Mouse (Mus musculus) forebrain, embryonic 11.5 days (tissue): ENCODE results near the gene Gm44502. TPM values are rescaled to one million over a fixed set of nuclear protein-coding genes. Genes with fewer than 3 reads are reported as not detected.

Experiments
- ATAC-seq: fragments of 200-750 bp; cut with Nextera tagmentation; replicated peaks from 2 replicates; pipeline ENCODE4 v1.8.0; 2017; ENCODE audit warnings: moderate TSS enrichment; ENCODE audit not compliant: low FRiP score
- DNase-seq: peaks from one replicate; pipeline ENCODE4 v3.0.0-alpha.2; 2017; ENCODE audit warnings: low spot score
- H3K27ac ChIP-seq: fragments of 300-500 bp; sonication (generic); 2 replicates; pipeline ENCODE4 v1.5.1; 2014; ENCODE audit warnings: low read depth, low read length
- H3K27me3 ChIP-seq: fragments of 300-500 bp; sonication (generic); 2 replicates; pipeline ENCODE4 v1.6.1; 2014; ENCODE audit warnings: mild to moderate bottlenecking, low read length, mixed read lengths; ENCODE audit not compliant: control insufficient read depth, insufficient read depth
- H3K36me3 ChIP-seq: fragments of 300-500 bp; sonication (generic); 2 replicates; pipeline ENCODE4 v1.6.1; 2014; ENCODE audit warnings: mild to moderate bottlenecking, low read length, moderate library complexity, mixed read lengths; ENCODE audit not compliant: control insufficient read depth, insufficient read depth
- H3K4me1 ChIP-seq: fragments of 300-500 bp; sonication (generic); replicated peaks from 2 replicates; pipeline ENCODE4 v1.6.1; 2014; ENCODE audit warnings: low read length, mixed read lengths; ENCODE audit not compliant: control insufficient read depth, insufficient read depth
- H3K4me2 ChIP-seq: fragments of 300-500 bp; sonication (generic); 2 replicates; pipeline ENCODE4 v1.6.1; 2014; ENCODE audit warnings: low read depth, mild to moderate bottlenecking, low read length, moderate library complexity, mixed read lengths; ENCODE audit not compliant: severe bottlenecking
- H3K4me3 ChIP-seq: fragments of 300-500 bp; sonication (generic); 2 replicates; pipeline ENCODE4 v1.5.1; 2014; ENCODE audit warnings: low read depth, low read length
- H3K9ac ChIP-seq: fragments of 300-500 bp; sonication (generic); 2 replicates; pipeline ENCODE4 v1.6.1; 2014; ENCODE audit warnings: low read length
- H3K9me3 ChIP-seq: fragments of 300-500 bp; sonication (generic); 2 replicates; pipeline ENCODE4 v1.6.1; 2016; ENCODE audit warnings: low read length, mixed read lengths; ENCODE audit not compliant: control insufficient read depth
- WGBS: fragments of 180-500 bp; shearing (Covaris S2); extraction: QIAGEN DNeasy Blood & Tissue Kit; methylation state at CpG from one replicate; pipeline ENCODE4 v1.1.7; 2014; 5-methylcytosine and 5-hydroxymethylcytosine counted together
- polyA plus RNA-seq: library from polyadenylated mRNA; unstranded; fragments of >200 nt; fragmentation: Nextera tagmentation; extraction: Ambion mirVana; gene quantifications from 2 replicates; pipeline ENCODE4 v1.2.1, GENCODE M21; 2014

The Gm44502 gene
- polyA plus RNA-seq, 1 experiment from 2014 or later, result not detected

DNA sequence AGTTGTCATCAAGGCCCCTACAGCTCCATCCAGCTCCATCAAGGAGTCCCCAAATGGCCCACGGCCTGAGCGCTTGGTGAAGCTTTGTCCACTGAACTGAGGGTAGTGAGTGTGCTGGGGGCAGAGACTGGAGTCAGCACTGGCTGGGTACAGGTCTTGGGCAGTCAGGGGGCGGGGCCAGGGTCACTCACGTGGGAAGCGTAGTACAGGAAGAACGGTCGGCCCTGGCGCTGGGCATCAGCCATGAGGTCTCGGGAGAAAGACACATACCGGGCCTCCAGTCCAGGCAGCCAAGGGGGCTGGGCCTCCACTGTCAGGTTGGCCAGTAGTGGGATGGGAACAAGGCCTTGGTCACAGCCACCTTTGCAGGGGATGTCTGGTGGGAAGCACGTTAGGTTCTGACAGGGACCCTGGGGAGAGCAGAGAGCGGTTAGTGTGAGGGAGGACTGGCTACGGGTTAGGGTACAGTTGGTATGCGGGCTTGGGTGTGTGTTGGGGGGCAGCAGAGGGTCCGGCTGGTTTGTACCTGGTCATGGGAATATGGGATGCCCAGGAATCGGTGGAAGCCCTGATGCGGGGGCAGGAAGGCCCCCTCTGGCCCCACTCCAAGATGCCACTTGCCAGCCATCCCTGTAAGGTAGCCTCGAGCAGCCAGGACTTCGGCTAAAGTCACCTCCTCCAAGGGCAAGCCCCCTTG, 45.2 kb upstream of the Gm44502 start:
- WGBS, result 91% methylated on average over 19 of the region's 19 CpGs
- DNase-seq, result peak; percentile 50
- H3K4me2 ChIP-seq, result no peak overlapping the region

DNA sequence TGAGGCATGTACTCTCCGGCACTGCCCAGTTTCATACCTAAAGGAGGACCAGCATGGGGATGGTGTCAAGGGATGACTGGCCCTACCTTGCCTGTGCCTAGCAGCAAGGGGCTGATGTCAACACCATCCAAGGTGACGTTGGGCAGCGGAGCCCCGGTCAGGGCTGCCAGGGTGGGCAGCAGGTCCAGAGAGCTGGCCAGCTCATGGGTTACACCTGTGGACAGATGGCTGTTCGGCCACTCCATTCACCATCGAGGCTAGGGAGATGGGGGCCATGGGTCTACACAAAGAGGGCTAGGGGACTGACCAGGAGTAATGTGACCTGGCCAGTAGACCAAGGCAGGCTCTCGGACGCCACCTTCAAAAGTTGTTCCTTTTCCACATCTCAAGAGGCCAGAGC, 44.4 kb upstream of the Gm44502 start:
- no peaks in the 10 kb centered on the region for H3K9me3 ChIP-seq
- no peak for ATAC-seq
- H3K36me3 ChIP-seq, result no peaks in the 10 kb centered on the region
- no peaks in the 10 kb centered on the region for H3K27me3 ChIP-seq
- 92% methylated on average over 8 of the region's 8 CpGs for WGBS
- H3K9ac ChIP-seq, result no peak overlapping the region
- no peak overlapping the region for H3K4me3 ChIP-seq
- peaks cover 3% of the 10 kb centered on the region; the same call in 1 of the 2 replicates for H3K4me1 ChIP-seq
- H3K4me2 ChIP-seq, result no peak overlapping the region
- H3K27ac ChIP-seq, result no peak overlapping the region
- DNase-seq, result no peak

More for the DNA sequence above, 45.2 kb upstream of the Gm44502 start:
- Histone ChIP-seq H3K9me3 (no peaks in the 10 kb centered on the region), H3K36me3 (no peaks in the 10 kb centered on the region), H3K27me3 (no peaks in the 10 kb centered on the region), H3K9ac (no peak overlapping the region), H3K4me3 (no peak overlapping the region), H3K4me1 (peaks cover 3% of the 10 kb centered on the region; the same call in 1 of the 2 replicates), H3K27ac (no peak overlapping the region)
- no peak for ATAC-seq

DNA sequence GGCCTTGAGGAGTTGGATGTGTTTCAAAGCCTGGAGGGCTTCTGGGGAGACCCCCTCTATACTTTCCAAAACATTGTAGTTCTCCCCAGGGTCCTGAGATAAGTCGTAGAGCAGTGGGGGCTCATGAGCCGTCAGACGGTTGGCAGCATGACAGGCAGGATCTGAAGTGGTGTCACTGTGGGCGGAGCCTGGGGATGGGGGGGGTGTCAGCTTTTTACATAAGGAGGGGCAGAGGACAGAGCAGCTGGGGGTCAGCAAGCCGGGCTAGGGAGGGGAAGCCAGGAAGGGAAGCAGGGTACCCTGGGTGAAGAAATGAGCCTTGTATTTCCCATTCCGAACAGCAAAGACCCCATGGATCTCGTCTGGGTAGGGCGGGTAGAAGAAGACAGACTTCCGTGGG, 43.9 kb upstream of the Gm44502 start:
- H3K27me3 ChIP-seq, result no peaks in the 10 kb centered on the region
- no peak for ATAC-seq
- no peaks in the 10 kb centered on the region for H3K36me3 ChIP-seq
- no peak overlapping the region for H3K4me3 ChIP-seq
- no peak overlapping the region for H3K27ac ChIP-seq
- no peak for DNase-seq
- 87% methylated on average over 9 of the region's 9 CpGs for WGBS
- H3K4me1 ChIP-seq, result peaks cover 3% of the 10 kb centered on the region; the same call in 1 of the 2 replicates
- no peaks in the 10 kb centered on the region for H3K9me3 ChIP-seq
- H3K9ac ChIP-seq, result no peak overlapping the region
- H3K4me2 ChIP-seq, result no peak overlapping the region

DNA sequence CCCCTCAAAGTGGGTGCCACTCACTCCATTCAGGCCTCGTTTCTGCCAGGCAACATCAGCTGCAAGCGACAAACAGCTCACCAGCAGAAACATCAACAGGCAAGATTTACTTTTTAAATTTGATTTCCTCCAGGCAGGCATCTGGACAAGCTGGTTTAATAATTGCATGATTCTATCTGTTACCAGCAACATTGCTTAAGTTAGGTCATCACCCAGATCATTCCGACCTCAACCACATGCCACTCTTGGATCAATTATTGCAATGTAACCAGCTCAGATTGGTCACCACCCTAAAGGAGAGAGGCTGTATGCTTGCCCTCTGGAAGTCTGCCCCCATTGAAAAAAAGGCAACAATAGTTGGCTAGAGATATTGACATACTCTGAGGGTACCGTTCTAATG, 42.0 kb upstream of the Gm44502 start:
- H3K27me3 ChIP-seq, result no peaks in the 10 kb centered on the region
- no peaks in the 10 kb centered on the region for H3K9me3 ChIP-seq
- no peaks in the 10 kb centered on the region for H3K36me3 ChIP-seq
- H3K4me2 ChIP-seq, result no peak overlapping the region
- 91% methylated on average over 4 of the region's 4 CpGs for WGBS
- no peak for ATAC-seq
- H3K4me3 ChIP-seq, result no peak overlapping the region
- H3K4me1 ChIP-seq, result peaks cover 3% of the 10 kb centered on the region; the same call in 1 of the 2 replicates
- H3K9ac ChIP-seq, result no peak overlapping the region
- H3K27ac ChIP-seq, result no peak overlapping the region
- peak; percentile 33 for DNase-seq

DNA sequence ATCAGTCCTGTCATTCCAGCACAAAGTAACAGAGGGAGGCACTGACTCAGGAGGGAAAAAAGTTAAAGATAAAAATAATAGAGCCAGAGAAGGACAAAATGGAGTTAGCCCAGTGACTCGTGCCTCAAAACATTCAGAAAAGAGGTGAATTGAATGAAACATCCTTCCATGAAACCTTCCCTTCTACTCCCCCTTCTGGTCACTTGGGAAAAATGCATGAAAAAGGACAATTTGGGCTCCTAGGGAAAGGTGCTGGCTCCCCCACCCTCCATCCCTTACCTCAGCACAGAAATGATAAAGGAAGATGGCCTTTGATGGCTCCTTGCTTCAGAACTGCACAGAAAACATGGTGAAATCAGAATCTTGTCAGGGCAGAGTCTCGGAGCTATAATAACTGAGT, 39.1 kb upstream of the Gm44502 start:
- Histone ChIP-seq H3K4me1 (no peaks in the 10 kb centered on the region), H3K9ac (no peak overlapping the region), H3K36me3 (no peaks in the 10 kb centered on the region), H3K4me2 (no peak overlapping the region), H3K9me3 (no peaks in the 10 kb centered on the region), H3K4me3 (no peak overlapping the region), H3K27ac (no peak overlapping the region), H3K27me3 (no peaks in the 10 kb centered on the region)
- 43% methylated on average over 2 of the region's 2 CpGs for WGBS
- peak; percentile 43 for DNase-seq
- ATAC-seq, result 0 out of 2 replicates have a peak, but pooled peaks have one; percentile 27

DNA sequence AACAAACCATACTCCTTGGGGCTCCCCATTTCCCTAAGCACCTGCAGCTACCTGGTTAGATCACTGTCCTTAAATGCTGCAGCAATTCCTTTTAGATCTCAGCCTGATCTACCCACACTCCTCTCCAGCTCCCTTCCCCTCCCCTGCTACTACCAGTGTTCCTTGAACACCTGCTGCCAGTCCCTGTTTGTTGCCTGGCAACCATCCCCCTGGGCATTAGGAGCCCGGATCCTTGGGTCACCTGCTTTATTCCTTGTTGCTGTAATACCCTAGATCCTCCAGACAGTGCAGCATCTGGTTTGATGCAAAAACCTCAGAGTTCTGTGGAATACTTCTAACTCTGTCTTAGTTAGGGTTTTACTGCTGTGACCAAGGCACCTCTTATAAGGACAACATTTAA, 35.6 kb upstream of the Gm44502 start:
- Histone ChIP-seq H3K4me3 (no peak overlapping the region), H3K36me3 (peaks cover 2% of the 10 kb centered on the region; the same call in 1 of the 2 replicates), H3K4me1 (no peaks in the 10 kb centered on the region), H3K27me3 (no peaks in the 10 kb centered on the region), H3K4me2 (no peak overlapping the region), H3K27ac (no peak overlapping the region), H3K9ac (no peak overlapping the region), H3K9me3 (no peaks in the 10 kb centered on the region)
- WGBS, result 6% methylated on average over 1 of the region's 1 CpGs
- DNase-seq (peak; percentile 51), ATAC-seq (0 out of 2 replicates have a peak, but pooled peaks have one; percentile 13)

DNA sequence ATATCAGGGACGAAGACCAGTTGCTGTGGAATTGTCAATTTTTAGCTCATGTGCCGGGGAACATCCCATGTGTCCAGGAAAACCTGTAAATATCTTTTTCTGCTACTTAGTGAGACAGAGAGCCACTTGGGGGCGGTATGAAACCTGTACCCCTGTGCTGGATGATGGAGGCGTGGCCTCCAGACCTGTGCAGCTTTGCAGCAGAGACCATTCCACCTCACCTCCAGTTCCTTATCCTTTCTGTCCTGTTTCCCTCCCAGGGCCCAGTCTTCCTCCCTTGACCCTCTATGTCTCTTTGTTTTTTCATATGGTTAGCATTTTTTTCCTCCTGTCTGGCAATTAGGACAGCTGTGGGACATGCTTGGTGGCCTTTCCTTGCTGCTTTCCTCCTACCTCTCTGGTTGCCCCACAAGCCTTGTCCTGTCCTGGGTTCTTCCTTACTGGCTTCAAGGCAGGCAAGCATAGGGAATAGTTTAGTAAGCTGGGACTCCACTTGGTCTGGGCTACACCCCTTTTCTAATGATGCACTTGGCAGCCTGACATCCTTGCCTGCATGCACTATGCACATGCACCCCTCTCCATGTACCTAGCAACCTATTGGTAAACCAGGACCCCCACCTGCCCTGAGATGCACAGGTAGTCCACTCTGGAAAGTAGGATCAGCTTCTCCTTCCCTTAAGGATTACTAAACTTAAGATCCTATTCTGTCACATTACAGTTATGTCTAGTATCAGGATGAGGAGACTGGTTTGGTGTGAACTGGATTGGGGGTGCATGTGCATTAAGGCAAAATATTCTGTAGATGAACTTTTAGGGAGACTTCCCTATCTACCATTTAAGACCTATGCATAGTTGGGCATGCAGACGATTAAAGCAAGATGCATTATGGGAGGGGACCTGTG, 34.1 kb upstream of the Gm44502 start:
- H3K9me3 ChIP-seq, result no peaks in the 10 kb centered on the region
- DNase-seq (no peak), ATAC-seq (no peak)
- no peaks in the 10 kb centered on the region for H3K4me1 ChIP-seq
- H3K36me3 ChIP-seq, result peaks cover 2% of the 10 kb centered on the region; the same call in 1 of the 2 replicates
- no peak overlapping the region for H3K4me3 ChIP-seq
- H3K9ac ChIP-seq, result no peak overlapping the region
- no peak overlapping the region for H3K4me2 ChIP-seq
- H3K27ac ChIP-seq, result no peak overlapping the region
- H3K27me3 ChIP-seq, result no peaks in the 10 kb centered on the region
- 68% methylated on average over 5 of the region's 5 CpGs for WGBS

DNA sequence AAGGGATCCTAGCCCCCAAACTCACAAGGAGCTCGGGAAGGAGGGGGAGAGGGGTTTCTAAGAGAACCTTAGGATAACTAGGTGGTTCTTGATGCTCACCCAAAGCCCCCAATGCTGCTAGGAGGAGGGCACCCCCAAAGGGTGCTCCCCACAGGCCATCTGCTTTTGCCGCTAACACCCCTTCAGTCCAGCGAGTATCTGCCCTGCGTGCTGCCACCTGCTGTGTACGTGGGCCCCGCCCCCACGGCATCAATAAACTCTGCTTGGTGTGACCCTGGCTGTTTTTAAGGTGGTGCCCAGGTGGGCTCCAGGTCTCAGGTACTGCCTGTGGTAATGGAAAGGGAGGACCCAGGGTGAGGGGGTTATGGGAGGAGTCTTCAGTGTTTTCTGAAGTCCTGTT, 32.7 kb upstream of the Gm44502 start:
- ATAC-seq (no peak), DNase-seq (no peak)
- Histone ChIP-seq H3K4me3 (no peak overlapping the region), H3K4me2 (no peak overlapping the region), H3K36me3 (peaks cover 7% of the 10 kb centered on the region; the same call in 1 of the 2 replicates), H3K27ac (no peak overlapping the region), H3K4me1 (no peaks in the 10 kb centered on the region), H3K9ac (no peak overlapping the region), H3K9me3 (no peaks in the 10 kb centered on the region), H3K27me3 (no peaks in the 10 kb centered on the region)
- 78% methylated on average over 7 of the region's 7 CpGs for WGBS
